Mouse (Mus musculus) neutrophil, adult 59 days (primary cell): ENCODE results near the gene Kif26b. TPM values are rescaled to one million over a fixed set of nuclear protein-coding genes. Genes with fewer than 3 reads are reported as not detected.

ENCODE experiments used
- total RNA-seq, 2 experiments: library from RNA; stranded (reverse); gene quantifications; 1 replicate in 1 of 2; 2 replicates in 1 of 2; pipeline ENCODE4 v1.2.4; 2023

The Kif26b gene
- under 1 TPM; 0.40 TPM for total RNA-seq

GRCm38 (mm10) chr1:178528431-178529351 is at the start of gene Kif26b:
Gene Kif26b, plus strand, starts transcription at chr1:178529125.

Other genes with a start within 250 kb of the Kif26b start
- gene Cox20, start 210.0 kb upstream of the Kif26b start, total RNA-seq: 10 to 100 TPM; 24.6 to 26.8 TPM
- 100 to 1,000 TPM; 434 to 483 TPM for gene Hnrnpu, start 191.3 kb upstream of the Kif26b start, total RNA-seq
- gene Efcab2, start 123.0 kb upstream of the Kif26b start, total RNA-seq: 1 to 10 TPM; 1.8 to 2.2 TPM